Mouse (Mus musculus) heart, postnatal 0 days (tissue): ENCODE data around the gene Cmtm2a. TPM values are rescaled to one million over a fixed set of nuclear protein-coding genes. Genes with fewer than 3 reads are reported as not detected.
A peak's percentile ranks its signal among the peaks of the same experiment; 100 is the strongest.
"Not testable (repeated sequence)": the region's sequence is repeated elsewhere in the genome, so short reads cannot be mapped to it uniquely, and the experiment has no call there.

ENCODE experiments used
- ATAC-seq: fragments of 200-750 bp; cut with Nextera tagmentation; 2 replicates; pipeline ENCODE4 v1.8.0; 2017; ENCODE audit warnings: low read depth, moderate number of reproducible peaks, moderate library complexity; ENCODE audit not compliant: insufficient read depth
- DNase-seq: peaks from one replicate; pipeline ENCODE4 v3.0.0-alpha.2; 2016; ENCODE audit warnings: low spot score
- H3K27ac ChIP-seq: fragments of 300-500 bp; sonication (generic); 2 replicates; pipeline ENCODE4 v1.5.1; 2014; ENCODE audit warnings: low read depth, mild to moderate bottlenecking
- H3K27me3 ChIP-seq: fragments of 300-500 bp; sonication (generic); 2 replicates; pipeline ENCODE4 v1.6.1; 2014; ENCODE audit warnings: low read length, mixed read lengths; ENCODE audit not compliant: control insufficient read depth, insufficient read depth
- H3K36me3 ChIP-seq: fragments of 300-500 bp; sonication (generic); replicated peaks from 2 replicates; pipeline ENCODE4 v1.6.1; 2014; ENCODE audit warnings: low read length, mixed read lengths; ENCODE audit not compliant: control insufficient read depth, insufficient read depth
- H3K4me1 ChIP-seq: fragments of 300-500 bp; sonication (generic); 2 replicates; pipeline ENCODE4 v1.6.1; 2014; ENCODE audit warnings: antibody characterized with exemption; ENCODE audit not compliant: control insufficient read depth, insufficient read depth
- H3K4me2 ChIP-seq: fragments of 300-500 bp; sonication (generic); 2 replicates; pipeline ENCODE4 v1.6.1; 2014; ENCODE audit warnings: low read depth, mild to moderate bottlenecking, low read length, moderate library complexity
- H3K4me3 ChIP-seq: fragments of 300-500 bp; sonication (generic); 2 replicates; pipeline ENCODE4 v1.5.1; 2014; ENCODE audit warnings: low read depth, low read length
- H3K9ac ChIP-seq: fragments of 300-500 bp; sonication (generic); replicated peaks from 2 replicates; pipeline ENCODE4 v1.6.1; 2014; ENCODE audit warnings: low read depth, low read length, mixed read lengths
- H3K9me3 ChIP-seq: fragments of 300-500 bp; sonication (generic); replicated peaks from 2 replicates; pipeline ENCODE4 v1.6.1; 2016; ENCODE audit warnings: low read length; ENCODE audit not compliant: control insufficient read depth
- CTCF ChIP-seq: IDR thresholded peaks from 2 replicates; pipeline ENCODE4 v1.5.1; 2016; ENCODE audit warnings: antibody characterized with exemption, control low read depth, low read depth
- EP300 ChIP-seq: IDR thresholded peaks from 2 replicates; pipeline ENCODE4 v1.6.1; 2016; ENCODE audit warnings: antibody characterized with exemption, low read depth
- WGBS: fragments of 180-500 bp; shearing (Covaris S2); extraction: QIAGEN DNeasy Blood & Tissue Kit; methylation state at CpG from one replicate; pipeline ENCODE4 v1.1.7; 2014; 5-methylcytosine and 5-hydroxymethylcytosine counted together
- polyA plus RNA-seq: library from polyadenylated mRNA; unstranded; fragments of >200 nt; fragmentation: Nextera tagmentation; extraction: Ambion mirVana; gene quantifications from 2 replicates; pipeline ENCODE4 v1.2.1, GENCODE M21; 2015
- total RNA-seq: library from RNA; depleted of rRNA; stranded (reverse); fragments of >200 nt; gene quantifications from 2 replicates; pipeline ENCODE4 v1.2.3, GENCODE M21; 2014; ENCODE audit warnings: low replicate concordance; rRNA removed

The Cmtm2a gene
- total RNA-seq (not detected in 2 replicates), polyA plus RNA-seq (not detected in 2 replicates)

GRCm38 (mm10) chr8:104293081-104293480 is at the start of gene Cmtm2a:
Gene Cmtm2a, minus strand, starts transcription at chr8:104293181.
- 71% methylated on average over 9 of the region's 12 CpGs for WGBS

DNA sequence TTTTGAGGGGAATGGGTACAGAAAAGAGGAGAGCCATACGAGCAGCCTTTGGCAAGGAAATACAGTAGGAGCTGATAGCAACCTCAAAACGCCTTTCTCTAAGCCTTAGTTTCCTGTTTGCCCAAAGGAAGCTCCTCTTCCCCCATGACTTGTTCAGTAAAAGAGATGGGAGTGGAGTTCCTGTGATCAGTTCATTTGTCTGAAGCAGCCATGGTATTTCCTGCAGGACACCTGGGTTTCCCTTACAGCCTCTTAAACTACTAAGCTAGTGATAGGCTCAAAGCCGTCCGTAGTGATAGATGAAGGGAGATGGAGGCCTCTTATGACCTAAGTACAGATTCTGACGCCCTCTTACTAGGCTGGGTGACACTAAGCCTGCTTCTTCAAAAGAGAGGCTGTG is 49.4 kb upstream of the Cmtm2a start:
- Histone ChIP-seq H3K27me3 (no peaks in the 10 kb centered on the region), H3K27ac (peak overlapping the region; percentile 67; the same call in 1 of the 2 replicates), H3K9me3 (no peaks in the 10 kb centered on the region), H3K4me2 (no peak overlapping the region), H3K9ac (no peak overlapping the region), H3K4me1 (peaks cover 6% of the 10 kb centered on the region; the same call in 1 of the 2 replicates), H3K4me3 (no peak overlapping the region), H3K36me3 (peaks cover 16% of the 10 kb centered on the region)
- TF ChIP-seq CTCF = no peak
- TF ChIP-seq EP300 = no peak
- DNase-seq (no peak), ATAC-seq (no peak)
- 49% methylated on average over 5 of the region's 5 CpGs for WGBS

More at GRCm38 (mm10) chr8:104293081-104293480, at the start of gene Cmtm2a:
- not testable (repeated sequence) for DNase-seq, H3K9me3 ChIP-seq, H3K27ac ChIP-seq, H3K9ac ChIP-seq, H3K27me3 ChIP-seq, ATAC-seq, H3K4me2 ChIP-seq, H3K36me3 ChIP-seq, H3K4me1 ChIP-seq, H3K4me3 ChIP-seq

- Histone ChIP-seq H3K4me2 (peak overlapping the region; percentile 85), H3K36me3 (peaks cover 10% of the 10 kb centered on the region), H3K27me3 (no peaks in the 10 kb centered on the region), H3K9ac (no peak overlapping the region), H3K27ac (peak overlapping the region; percentile 67), H3K4me3 (peak overlapping the region; percentile 63), H3K4me1 (peaks cover 3% of the 10 kb centered on the region; the same call in 1 of the 2 replicates), H3K9me3 (no peaks in the 10 kb centered on the region)
- WGBS = 51% methylated on average over 6 of the region's 6 CpGs
- DNase-seq (no peak), ATAC-seq (no peak)
- TF ChIP-seq CTCF = no peak
- TF ChIP-seq EP300 = no peak
Observed at GRCm38 (mm10) chr8:104341678-104342077, 48.7 kb upstream of the Cmtm2a start.

- Histone ChIP-seq H3K27me3 (no peaks in the 10 kb centered on the region), H3K36me3 (peaks cover 5% of the 10 kb centered on the region), H3K9ac (peak overlapping the region; percentile 73), H3K27ac (peak overlapping the region; percentile 90), H3K9me3 (no peaks in the 10 kb centered on the region), H3K4me2 (peak overlapping the region; percentile 85), H3K4me1 (no peaks in the 10 kb centered on the region; the same call in 1 of the 2 replicates), H3K4me3 (peak overlapping the region; percentile 63)
- DNase-seq (peak; percentile 88), ATAC-seq (peak; percentile 77)
- 1% methylated on average over 24 of the region's 24 CpGs for WGBS
- no peak for TF ChIP-seq EP300
- TF ChIP-seq CTCF = 0 out of 2 replicates have a peak, but pooled peaks have one; percentile 1
Observed at GRCm38 (mm10) chr8:104341106-104341561, 48.2 kb upstream of the Cmtm2a start.

GRCm38 (mm10) chr8:104340233-104341105 is 47.5 kb upstream of the Cmtm2a start:
- H3K4me2 ChIP-seq = peak overlapping the region; percentile 85

More at GRCm38 (mm10) chr8:104340233-104341105, 47.5 kb upstream of the Cmtm2a start:
- Histone ChIP-seq H3K9me3 (no peaks in the 10 kb centered on the region), H3K36me3 (no peaks in the 10 kb centered on the region; the same call in 1 of the 2 replicates), H3K4me1 (no peaks in the 10 kb centered on the region; the same call in 1 of the 2 replicates), H3K9ac (peak overlapping the region; percentile 73), H3K27me3 (no peaks in the 10 kb centered on the region), H3K27ac (peak overlapping the region; percentile 90), H3K4me3 (peak overlapping the region; percentile 63)
- ATAC-seq = peak; percentile 60
- peak; percentile 79 for DNase-seq
- WGBS = under 1% methylated on average over 47 of the region's 54 CpGs
- peak; percentile 35; the same call in 1 of the 2 replicates for TF ChIP-seq EP300
- TF ChIP-seq CTCF = peak; percentile 60
